Mouse (Mus musculus) cerebellum, postnatal 14 days (tissue): Measurements from ENCODE around the gene Fbxo36.

Experiments used
- DNase-seq, 2 experiments: peaks; one replicate each; pipeline ENCODE4 v3.0.0; 2021; ENCODE audit warnings: mixed read lengths in 2 of 2

Gene Fbxo36

GRCm38 (mm10) chr1:84839309-84840017, at the start of gene Fbxo36:
Gene Fbxo36, plus strand, starts transcription at chr1:84839841.
- DNase-seq, result peak; percentile 94 to 95

GRCm38 (mm10) chr1:84791393-84791792, 48.2 kb upstream of the Fbxo36 start:
- DNase-seq, result no peak

GRCm38 (mm10) chr1:84795335-84795734, 44.3 kb upstream of the Fbxo36 start:
- no peak for DNase-seq

- no peak for DNase-seq
Observed at GRCm38 (mm10) chr1:84799166-84799565, 40.5 kb upstream of the Fbxo36 start.

GRCm38 (mm10) chr1:84803788-84804187, 35.9 kb upstream of the Fbxo36 start:
- no peak for DNase-seq

GRCm38 (mm10) chr1:84817596-84817995, 22.0 kb upstream of the Fbxo36 start:
- DNase-seq, result no peak

- DNase-seq, result no peak
Observed at GRCm38 (mm10) chr1:84825091-84825490, 14.6 kb upstream of the Fbxo36 start.

GRCm38 (mm10) chr1:84837523-84838145, 2.0 kb upstream of the Fbxo36 start:
- DNase-seq, result peak; percentile 7 to 18

GRCm38 (mm10) chr1:84838156-84838555, 1.5 kb upstream of the Fbxo36 start:
- DNase-seq, result no peak

- peak; percentile 73 to 81 for DNase-seq
Observed at GRCm38 (mm10) chr1:84838621-84839151, 955 bp upstream of the Fbxo36 start.

- DNase-seq, result no peak
Observed at GRCm38 (mm10) chr1:84840018-84840664, 500 bp downstream of the Fbxo36 start, which contains the start of gene Trip12. Gene Trip12, minus strand, starts transcription at chr1:84840516.

- DNase-seq, result no peak
Observed at GRCm38 (mm10) chr1:84841061-84841460, 1.4 kb downstream of the Fbxo36 start.

- no peak for DNase-seq
Observed at GRCm38 (mm10) chr1:84843366-84843765, 3.7 kb downstream of the Fbxo36 start.

GRCm38 (mm10) chr1:84847698-84848097, 8.1 kb downstream of the Fbxo36 start:
- no peak for DNase-seq

- no peak for DNase-seq
Observed at GRCm38 (mm10) chr1:84848335-84848734, 8.7 kb downstream of the Fbxo36 start.

- DNase-seq, result no peak
Observed at GRCm38 (mm10) chr1:84848801-84849455, 9.3 kb downstream of the Fbxo36 start.

GRCm38 (mm10) chr1:84849804-84850203, 10.2 kb downstream of the Fbxo36 start:
- DNase-seq, result no peak

- DNase-seq, result no peak
Observed at GRCm38 (mm10) chr1:84850471-84850870, 10.8 kb downstream of the Fbxo36 start.

GRCm38 (mm10) chr1:84851512-84852235, 12.0 kb downstream of the Fbxo36 start:
- no peak for DNase-seq

- DNase-seq, result no peak
Observed at GRCm38 (mm10) chr1:84853721-84854120, 14.1 kb downstream of the Fbxo36 start.

GRCm38 (mm10) chr1:84854966-84855365, 15.3 kb downstream of the Fbxo36 start:
- DNase-seq, result no peak

- DNase-seq, result no peak
Observed at GRCm38 (mm10) chr1:84855756-84856155, 16.1 kb downstream of the Fbxo36 start.
